Mouse (Mus musculus): Measurements from ENCODE around the gene Mef2d.
A peak's percentile ranks its signal among the peaks of the same experiment; 100 is the strongest.
"Not testable (repeated sequence)": the region's sequence is repeated elsewhere in the genome, so short reads cannot be mapped to it uniquely, and the experiment has no call there.

Gene Mef2d

GRCm38 (mm10) chr3:88150061-88150998 is 8.2 kb downstream of the Mef2d start:
- peak; percentile 85 to 86 for DNase-seq (ENCODE audit: low spot score in 2 of 2)

GRCm38 (mm10) chr3:88150999-88151364 is 8.8 kb downstream of the Mef2d start:
- DNase-seq (ENCODE audit: low spot score in 2 of 2): no peak

GRCm38 (mm10) chr3:88152056-88152455 is 9.9 kb downstream of the Mef2d start:
- peak; percentile 87 to 91 for DNase-seq (ENCODE audit: low spot score in 2 of 2)

GRCm38 (mm10) chr3:88153290-88154011 is 11.3 kb downstream of the Mef2d start:
- no peak for DNase-seq (ENCODE audit: low spot score in 2 of 2)

- DNase-seq (ENCODE audit: low spot score in 2 of 2): no peak
Measured at GRCm38 (mm10) chr3:88154236-88154635, 12.1 kb downstream of the Mef2d start.

- DNase-seq (ENCODE audit: low spot score in 2 of 2): no peak
Measured at GRCm38 (mm10) chr3:88156817-88157216, 14.6 kb downstream of the Mef2d start.

- DNase-seq (ENCODE audit: low spot score in 2 of 2): no peak
Measured at GRCm38 (mm10) chr3:88157771-88158597, 15.8 kb downstream of the Mef2d start.

GRCm38 (mm10) chr3:88158991-88159390 is 16.8 kb downstream of the Mef2d start:
- no peak for DNase-seq (ENCODE audit: low spot score in 2 of 2)

- DNase-seq (ENCODE audit: low spot score in 2 of 2): no peak
Measured at GRCm38 (mm10) chr3:88160856-88161255, 18.7 kb downstream of the Mef2d start.

GRCm38 (mm10) chr3:88162259-88162658 is 20.1 kb downstream of the Mef2d start:
- DNase-seq (ENCODE audit: low spot score in 2 of 2): peak; percentile 70 to 71

- DNase-seq (ENCODE audit: low spot score in 2 of 2): no peak
Measured at GRCm38 (mm10) chr3:88162811-88163210, 20.6 kb downstream of the Mef2d start.

- no peak for DNase-seq (ENCODE audit: low spot score in 2 of 2)
Measured at GRCm38 (mm10) chr3:88163847-88164246, 21.7 kb downstream of the Mef2d start.

- no peak for DNase-seq (ENCODE audit: low spot score in 2 of 2)
Measured at GRCm38 (mm10) chr3:88164263-88164662, 22.1 kb downstream of the Mef2d start.

- DNase-seq (ENCODE audit: low spot score in 2 of 2): no peak
Measured at GRCm38 (mm10) chr3:88166056-88166455, 23.9 kb downstream of the Mef2d start.

- no peak for DNase-seq (ENCODE audit: low spot score in 2 of 2)
Measured at GRCm38 (mm10) chr3:88170361-88170760, 28.2 kb downstream of the Mef2d start.

- no peak for DNase-seq (ENCODE audit: low spot score in 2 of 2)
Measured at GRCm38 (mm10) chr3:88172440-88172839, 30.3 kb downstream of the Mef2d start.

- DNase-seq (ENCODE audit: low spot score in 2 of 2): peak; percentile 62 to 67
Measured at GRCm38 (mm10) chr3:88173375-88173774, 31.2 kb downstream of the Mef2d start.

GRCm38 (mm10) chr3:88174894-88175293 is 32.7 kb downstream of the Mef2d start:
- DNase-seq (ENCODE audit: low spot score in 2 of 2): peak in 1 of 2 experiments; percentile 36

- DNase-seq (ENCODE audit: low spot score in 2 of 2): no peak
Measured at GRCm38 (mm10) chr3:88177106-88177505, 34.9 kb downstream of the Mef2d start.

- DNase-seq (ENCODE audit: low spot score in 2 of 2): peak; percentile 100
Measured at GRCm38 (mm10) chr3:88177562-88178345, 35.6 kb downstream of the Mef2d start.

GRCm38 (mm10) chr3:88178346-88178733 is 36.2 kb downstream of the Mef2d start:
- DNase-seq (ENCODE audit: low spot score in 2 of 2): not testable (repeated sequence)

Data from right cerebral cortex, adult 2 months (tissue).